Mouse (Mus musculus): ENCODE measurements at regions not wholly inside any gene's neighbourhood (a gene's known extent, or its start where the extent isn't known, plus 50 kb on each side); places are given as distances from the start of the nearest gene placed in this dataset.

- no peaks in the 10 kb centered on the region for H3K9me3 ChIP-seq
- H3K4me1 ChIP-seq (replicated peaks): peaks cover 9% of the 10 kb centered on the region
- H3K27ac ChIP-seq: no peak overlapping the region
- no peak overlapping the region for H3K4me2 ChIP-seq (replicated peaks)
- 60% methylated on average over 3 of the region's 3 CpGs for WGBS
- H3K4me3 ChIP-seq (replicated peaks): no peak overlapping the region
- no peak for ATAC-seq
- H3K9ac ChIP-seq (replicated peaks): no peak overlapping the region
- H3K36me3 ChIP-seq: no peaks in the 10 kb centered on the region
- no peaks in the 10 kb centered on the region for H3K27me3 ChIP-seq
Observed at GRCm38 (mm10) chr11:52522384-52522783, 126.2 kb downstream of the 9530068E07Rik start.

DNA sequence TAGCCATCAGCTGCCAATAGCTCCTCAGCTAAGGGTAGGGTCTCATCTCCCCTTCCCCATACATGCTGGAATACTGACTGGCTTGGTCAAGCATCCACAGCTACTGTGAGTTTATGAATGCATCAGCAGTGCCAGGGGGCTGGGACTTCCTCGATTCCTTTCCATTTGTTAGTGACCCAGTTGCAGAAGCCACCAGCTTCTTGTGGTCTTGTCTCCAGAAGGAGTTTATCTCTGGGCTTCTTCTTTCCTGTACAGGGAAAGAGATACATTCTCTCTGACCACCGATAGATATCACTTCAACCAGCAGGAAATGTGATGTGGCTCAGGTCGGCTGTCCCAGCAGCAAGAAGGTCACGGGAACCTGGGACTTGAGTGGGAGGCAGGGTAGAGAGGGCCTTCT lies 127.0 kb downstream of the 9530068E07Rik start:
- ATAC-seq: no peak
- no peak overlapping the region for H3K27ac ChIP-seq
- H3K27me3 ChIP-seq: no peaks in the 10 kb centered on the region
- H3K36me3 ChIP-seq: no peaks in the 10 kb centered on the region
- WGBS: 79% methylated on average over 4 of the region's 4 CpGs
- peaks cover 9% of the 10 kb centered on the region for H3K4me1 ChIP-seq (replicated peaks)
- no peak overlapping the region for H3K4me2 ChIP-seq (replicated peaks)
- no peaks in the 10 kb centered on the region for H3K9me3 ChIP-seq
- no peak overlapping the region for H3K9ac ChIP-seq (replicated peaks)
- no peak overlapping the region for H3K4me3 ChIP-seq (replicated peaks)

- no peaks in the 10 kb centered on the region for H3K9me3 ChIP-seq
- no peak for ATAC-seq
- no peak overlapping the region for H3K4me3 ChIP-seq (replicated peaks)
Observed at GRCm38 (mm10) chr11:52523671-52524070, 127.4 kb downstream of the 9530068E07Rik start.

GRCm38 (mm10) chr11:52525446-52525845 lies 129.2 kb downstream of the 9530068E07Rik start:
- no peak overlapping the region for H3K4me3 ChIP-seq (replicated peaks)
- H3K36me3 ChIP-seq: no peaks in the 10 kb centered on the region
- peaks cover 9% of the 10 kb centered on the region for H3K4me1 ChIP-seq (replicated peaks)
- no peaks in the 10 kb centered on the region for H3K27me3 ChIP-seq
- no peaks in the 10 kb centered on the region for H3K9me3 ChIP-seq
- no peak overlapping the region for H3K9ac ChIP-seq (replicated peaks)
- no peak overlapping the region for H3K27ac ChIP-seq
- no peak for ATAC-seq
- 40% methylated on average over 6 of the region's 6 CpGs for WGBS
- no peak overlapping the region for H3K4me2 ChIP-seq (replicated peaks)

More at GRCm38 (mm10) chr11:52523671-52524070, 127.4 kb downstream of the 9530068E07Rik start:
- Histone ChIP-seq H3K27ac (no peak overlapping the region), H3K4me2 (replicated peaks) (no peak overlapping the region), H3K27me3 (no peaks in the 10 kb centered on the region), H3K9ac (replicated peaks) (no peak overlapping the region), H3K4me1 (replicated peaks) (peaks cover 9% of the 10 kb centered on the region), H3K36me3 (no peaks in the 10 kb centered on the region)
- WGBS: 66% methylated on average over 2 of the region's 2 CpGs

DNA sequence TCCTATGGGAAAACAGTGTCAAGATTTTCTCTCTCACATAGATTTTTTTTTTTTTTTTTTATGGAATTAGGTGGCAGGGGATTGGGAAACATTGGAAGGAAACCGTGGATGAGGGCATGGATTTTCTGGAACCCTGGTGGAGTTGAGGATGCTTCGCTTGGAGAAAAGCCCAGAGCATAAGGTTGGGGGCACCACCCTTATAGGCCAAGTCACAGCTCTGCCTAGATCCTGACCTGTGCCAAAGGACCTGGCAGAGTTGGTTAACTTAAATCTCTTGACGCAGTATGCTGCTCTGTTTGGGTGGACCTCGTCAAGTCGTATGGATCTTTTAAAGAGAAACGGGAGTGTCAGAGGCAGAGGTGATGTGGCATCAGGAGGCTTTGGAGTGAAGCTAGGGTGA lies 130.1 kb downstream of the 9530068E07Rik start:
- Histone ChIP-seq H3K4me3 (replicated peaks) (no peak overlapping the region), H3K36me3 (no peaks in the 10 kb centered on the region), H3K27me3 (no peaks in the 10 kb centered on the region), H3K4me2 (replicated peaks) (no peak overlapping the region), H3K9ac (replicated peaks) (no peak overlapping the region), H3K9me3 (no peaks in the 10 kb centered on the region), H3K27ac (no peak overlapping the region), H3K4me1 (replicated peaks) (peaks cover 9% of the 10 kb centered on the region)
- no peak for ATAC-seq
- 82% methylated on average over 6 of the region's 6 CpGs for WGBS

- ATAC-seq: no peak
- Histone ChIP-seq H3K4me1 (replicated peaks) (peaks cover 9% of the 10 kb centered on the region), H3K4me3 (replicated peaks) (no peak overlapping the region), H3K36me3 (no peaks in the 10 kb centered on the region), H3K27me3 (no peaks in the 10 kb centered on the region), H3K9me3 (no peaks in the 10 kb centered on the region), H3K4me2 (replicated peaks) (no peak overlapping the region), H3K9ac (replicated peaks) (no peak overlapping the region), H3K27ac (no peak overlapping the region)
- 71% methylated on average over 5 of the region's 5 CpGs for WGBS
Observed at GRCm38 (mm10) chr11:52533379-52533778, 137.2 kb downstream of the 9530068E07Rik start.

DNA sequence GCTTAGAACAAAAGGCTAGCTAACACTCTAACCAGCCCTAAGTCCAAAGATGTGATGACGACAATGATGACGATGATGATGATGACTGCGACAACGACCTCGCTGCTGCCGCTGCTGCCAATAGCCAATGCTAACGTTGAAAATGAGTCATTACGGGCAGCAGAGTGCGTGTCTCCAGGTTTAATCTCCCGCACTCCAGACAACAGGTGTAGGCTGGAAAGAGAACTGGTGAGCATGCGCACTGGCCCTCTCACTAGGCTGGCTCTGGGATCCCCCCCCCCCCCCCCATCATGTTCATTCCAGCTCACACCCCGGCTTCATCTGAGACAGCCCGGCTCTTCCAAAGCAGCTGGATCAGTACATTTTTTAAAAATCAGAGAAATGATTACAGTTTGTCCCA lies 138.4 kb downstream of the 9530068E07Rik start:
- Histone ChIP-seq H3K27me3 (no peaks in the 10 kb centered on the region), H3K4me2 (replicated peaks) (no peak overlapping the region), H3K9ac (replicated peaks) (no peak overlapping the region), H3K9me3 (no peaks in the 10 kb centered on the region), H3K27ac (no peak overlapping the region), H3K4me3 (replicated peaks) (no peak overlapping the region), H3K4me1 (replicated peaks) (peaks cover 9% of the 10 kb centered on the region), H3K36me3 (no peaks in the 10 kb centered on the region)
- no peak for ATAC-seq
- 67% methylated on average over 13 of the region's 13 CpGs for WGBS

GRCm38 (mm10) chr11:52536211-52536610 lies 140.0 kb downstream of the 9530068E07Rik start:
- Histone ChIP-seq H3K4me1 (replicated peaks) (peaks cover 9% of the 10 kb centered on the region), H3K27ac (no peak overlapping the region), H3K4me3 (replicated peaks) (no peak overlapping the region), H3K9me3 (no peaks in the 10 kb centered on the region), H3K9ac (replicated peaks) (no peak overlapping the region), H3K4me2 (replicated peaks) (no peak overlapping the region), H3K27me3 (no peaks in the 10 kb centered on the region), H3K36me3 (no peaks in the 10 kb centered on the region)
- no peak for ATAC-seq
- WGBS: 73% methylated on average over 2 of the region's 2 CpGs

DNA sequence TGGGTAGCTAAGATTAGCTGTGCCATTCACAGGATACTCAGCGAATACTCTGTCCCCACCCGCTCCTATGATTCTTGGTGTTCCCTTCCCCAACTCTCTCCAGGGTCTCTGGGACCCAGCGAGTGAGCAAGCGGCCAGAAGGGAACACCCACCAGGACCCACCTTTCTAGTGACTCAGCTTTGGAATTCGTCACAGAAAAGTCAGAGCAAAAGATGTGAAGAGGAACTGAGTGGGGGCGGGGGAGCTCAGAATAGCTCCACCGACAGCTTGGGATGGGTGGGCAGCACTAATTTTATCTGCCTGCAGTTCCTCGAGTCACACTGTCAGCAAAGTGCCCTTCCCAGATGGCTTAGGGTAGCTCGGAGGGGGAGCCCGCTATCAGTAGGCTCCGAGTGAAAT lies 140.6 kb downstream of the 9530068E07Rik start:
- WGBS: 71% methylated on average over 11 of the region's 11 CpGs
- no peak overlapping the region for H3K27ac ChIP-seq
- no peaks in the 10 kb centered on the region for H3K36me3 ChIP-seq
- H3K4me2 ChIP-seq (replicated peaks): no peak overlapping the region
- no peaks in the 10 kb centered on the region for H3K9me3 ChIP-seq
- peaks cover 9% of the 10 kb centered on the region for H3K4me1 ChIP-seq (replicated peaks)
- no peak for ATAC-seq
- H3K9ac ChIP-seq (replicated peaks): no peak overlapping the region
- no peaks in the 10 kb centered on the region for H3K27me3 ChIP-seq
- no peak overlapping the region for H3K4me3 ChIP-seq (replicated peaks)

DNA sequence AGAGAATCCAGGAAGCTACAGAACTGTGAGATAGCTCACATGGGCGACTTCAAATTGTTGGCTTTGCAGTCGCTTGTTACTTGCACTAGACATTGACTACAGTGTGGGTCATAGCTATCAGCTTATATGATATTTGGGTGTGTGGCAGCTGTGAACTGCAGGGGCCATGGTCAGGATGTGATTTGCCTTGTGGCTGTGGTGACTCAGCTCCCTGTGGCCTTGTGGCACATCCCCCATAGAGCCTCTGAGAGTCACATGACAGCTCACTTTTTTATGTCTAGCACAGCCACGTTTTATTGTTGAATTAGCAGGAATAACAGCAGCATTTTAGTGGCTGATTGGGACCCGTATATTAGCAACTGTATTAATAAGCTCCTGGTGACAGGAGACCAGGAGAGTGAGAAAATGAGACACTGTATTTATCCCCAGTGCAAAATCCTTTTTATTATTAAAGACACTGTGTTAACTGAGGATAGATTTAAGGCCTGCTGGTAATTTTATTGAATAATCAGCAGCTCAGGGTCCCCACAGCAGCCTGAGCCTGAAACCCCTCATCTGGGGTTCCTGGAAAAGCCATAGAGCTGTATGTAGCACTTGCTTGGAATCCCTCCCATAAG lies 141.7 kb downstream of the 9530068E07Rik start:
- H3K9me3 ChIP-seq: no peaks in the 10 kb centered on the region
- 71% methylated on average over 4 of the region's 4 CpGs for WGBS
- H3K4me3 ChIP-seq (replicated peaks): no peak overlapping the region
- no peak overlapping the region for H3K27ac ChIP-seq
- no peaks in the 10 kb centered on the region for H3K27me3 ChIP-seq
- H3K4me2 ChIP-seq (replicated peaks): no peak overlapping the region
- ATAC-seq: no peak
- no peak overlapping the region for H3K9ac ChIP-seq (replicated peaks)
- peaks cover 9% of the 10 kb centered on the region for H3K4me1 ChIP-seq (replicated peaks)
- no peaks in the 10 kb centered on the region for H3K36me3 ChIP-seq

DNA sequence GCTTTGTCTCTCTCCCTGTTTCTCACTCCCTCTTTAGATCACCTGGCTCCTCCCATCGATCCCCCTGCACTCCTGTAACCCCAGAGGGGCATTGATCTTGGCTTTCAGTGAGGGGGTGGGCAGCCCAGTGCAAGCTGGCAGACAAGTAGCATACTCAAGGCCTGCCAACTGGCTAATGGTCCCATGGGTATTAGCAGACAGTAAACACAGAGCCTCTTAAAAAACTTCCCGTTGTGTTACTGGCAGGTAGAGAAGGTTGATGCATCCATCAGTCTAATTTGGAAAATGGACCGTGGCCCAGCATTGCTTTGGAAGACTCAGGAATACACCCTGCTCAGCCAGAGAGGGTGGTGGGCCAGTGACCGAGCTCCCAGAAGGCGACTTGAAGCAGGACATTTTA lies 145.0 kb downstream of the 9530068E07Rik start:
- Histone ChIP-seq H3K4me2 (replicated peaks) (no peak overlapping the region), H3K9me3 (no peaks in the 10 kb centered on the region), H3K4me1 (replicated peaks) (peaks cover 3% of the 10 kb centered on the region; the same call in 1 of the 2 replicates), H3K9ac (replicated peaks) (no peak overlapping the region), H3K36me3 (no peaks in the 10 kb centered on the region), H3K27me3 (no peaks in the 10 kb centered on the region), H3K27ac (no peak overlapping the region), H3K4me3 (replicated peaks) (no peak overlapping the region)
- WGBS: 84% methylated on average over 5 of the region's 5 CpGs
- no peak for ATAC-seq

GRCm38 (mm10) chr11:52551451-52551850 lies 155.2 kb downstream of the 9530068E07Rik start:
- Histone ChIP-seq H3K4me2 (replicated peaks) (no peak overlapping the region), H3K36me3 (no peaks in the 10 kb centered on the region), H3K9me3 (no peaks in the 10 kb centered on the region), H3K4me1 (replicated peaks) (peaks cover 4% of the 10 kb centered on the region; the same call in 1 of the 2 replicates), H3K27ac (no peak overlapping the region), H3K9ac (replicated peaks) (no peak overlapping the region), H3K27me3 (no peaks in the 10 kb centered on the region), H3K4me3 (replicated peaks) (no peak overlapping the region)
- ATAC-seq: no peak
- WGBS: 82% methylated on average over 5 of the region's 5 CpGs

DNA sequence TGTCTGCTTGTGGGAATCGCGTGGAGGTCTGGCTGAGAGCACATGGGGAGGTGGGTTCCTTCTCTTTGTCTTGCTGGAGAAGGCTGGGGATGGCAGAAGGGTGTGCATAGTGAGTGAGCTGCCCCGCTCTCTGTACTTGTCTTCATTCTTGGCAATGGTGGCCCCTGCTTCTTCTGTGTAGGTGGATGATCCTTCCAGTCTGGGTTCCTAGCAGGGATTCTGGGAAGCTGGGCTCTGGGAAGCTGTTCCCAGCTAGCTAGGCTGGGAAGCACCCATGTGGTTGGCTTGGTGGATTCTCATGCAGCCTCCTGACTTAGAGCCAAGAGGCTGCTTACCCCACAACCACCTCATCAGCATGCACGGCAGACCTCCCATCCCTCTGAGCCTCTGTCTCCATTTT lies 156.6 kb downstream of the 9530068E07Rik start:
- WGBS: 88% methylated on average over 4 of the region's 4 CpGs
- Histone ChIP-seq H3K27me3 (no peaks in the 10 kb centered on the region), H3K36me3 (no peaks in the 10 kb centered on the region), H3K9me3 (no peaks in the 10 kb centered on the region), H3K4me3 (replicated peaks) (no peak overlapping the region), H3K4me1 (replicated peaks) (no peaks in the 10 kb centered on the region), H3K9ac (replicated peaks) (no peak overlapping the region), H3K27ac (no peak overlapping the region), H3K4me2 (replicated peaks) (no peak overlapping the region)
- ATAC-seq: no peak

All from midbrain, embryonic 13.5 days (tissue).